Mouse (Mus musculus) kidney, adult 9 months (tissue): ENCODE data around the gene Rnasel.

Source experiments
- DNase-seq: peaks from one replicate; pipeline ENCODE4 v3.0.0; 2022

The Rnasel gene

GRCm38 (mm10) chr1:153749211-153749801 lies at the start of gene Rnasel:
Gene Rnasel (plus strand): TSS chr1:153749426.
- peak; percentile 67 for DNase-seq

GRCm38 (mm10) chr1:153700448-153701063 lies 48.7 kb upstream of the Rnasel start:
- DNase-seq: no peak

GRCm38 (mm10) chr1:153701461-153701860 lies 47.8 kb upstream of the Rnasel start:
- DNase-seq: no peak

DNA sequence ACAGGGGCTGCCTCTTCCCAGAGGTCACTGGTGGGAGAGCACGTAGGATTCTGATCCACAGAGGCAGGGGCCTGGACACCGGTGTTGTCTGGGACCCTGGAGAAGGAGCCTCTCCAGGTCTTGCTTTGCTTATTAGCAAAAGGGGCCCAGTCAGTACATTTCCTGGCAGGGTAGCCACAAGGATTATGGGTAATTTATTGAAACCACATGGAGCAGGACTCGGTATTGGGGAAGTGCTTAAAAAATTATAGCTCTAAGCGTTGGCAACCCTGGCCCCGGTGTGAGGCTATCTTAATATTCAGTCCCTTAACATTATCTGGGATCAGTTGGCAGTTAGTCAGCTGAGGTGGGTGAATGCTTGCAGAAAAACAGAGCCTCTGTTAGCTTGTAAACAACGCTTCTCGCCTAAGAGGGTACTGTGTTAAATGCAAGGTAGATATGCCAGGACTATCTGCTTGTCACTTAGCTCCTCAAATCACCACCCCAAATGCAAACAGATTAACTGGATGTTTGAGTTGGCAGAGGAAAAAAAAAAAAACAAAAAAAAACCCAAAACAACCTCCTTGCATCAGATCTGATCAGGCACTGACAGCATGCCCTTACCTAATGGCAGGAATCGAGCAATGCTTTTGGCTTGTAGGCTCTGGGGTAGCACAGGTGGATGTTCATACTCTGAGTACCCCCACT lies 46.9 kb upstream of the Rnasel start:
- DNase-seq: no peak

- DNase-seq: no peak
Observed at GRCm38 (mm10) chr1:153702853-153703410, 46.3 kb upstream of the Rnasel start.

DNA sequence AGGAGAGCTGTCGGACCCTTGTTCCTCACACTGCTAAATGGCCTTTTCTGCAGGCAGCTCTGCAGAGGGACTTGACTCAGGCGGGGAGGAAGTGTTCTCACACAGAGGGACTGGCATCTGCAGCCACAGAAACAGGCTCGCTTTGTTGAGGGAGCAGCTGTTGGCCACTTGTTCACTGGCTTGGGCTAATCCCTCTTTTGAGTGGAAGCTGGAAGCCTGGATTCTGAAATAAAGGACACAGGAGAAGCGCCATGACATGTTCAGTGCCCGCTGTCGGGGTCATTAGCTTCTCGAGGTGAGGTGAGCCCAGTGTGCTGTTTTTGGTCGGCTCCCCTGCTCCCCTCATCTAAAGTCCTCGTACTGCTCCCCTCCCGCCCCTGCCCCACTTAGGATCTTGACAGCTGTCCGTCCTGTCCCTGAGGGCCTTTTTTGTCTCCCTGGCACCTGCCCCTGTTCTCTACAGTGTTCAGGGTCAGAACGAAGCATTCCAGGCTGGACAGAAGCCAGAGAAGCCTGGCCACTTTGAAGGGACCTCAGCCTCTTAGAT lies 45.7 kb upstream of the Rnasel start:
- no peak for DNase-seq

DNA sequence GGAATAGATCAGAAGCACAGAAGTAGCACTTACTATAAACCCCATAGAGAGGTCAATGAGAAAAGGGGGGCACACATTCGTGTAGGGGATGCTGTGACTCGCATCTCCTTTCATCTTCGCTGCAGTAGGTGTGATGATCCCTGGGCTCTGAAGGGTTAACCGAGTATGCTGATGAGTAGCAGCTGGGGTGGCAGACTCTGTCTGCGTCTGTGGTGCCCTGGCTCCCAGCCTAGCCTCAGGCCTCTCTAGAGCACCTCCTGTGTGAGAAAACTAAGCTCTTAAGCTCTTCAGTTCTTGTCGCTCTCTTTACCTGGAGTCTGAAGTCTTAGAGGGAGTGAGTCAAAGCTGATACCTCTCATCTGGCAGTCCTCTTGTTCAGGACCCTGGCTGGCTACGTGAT lies 45.1 kb upstream of the Rnasel start:
- no peak for DNase-seq

DNA sequence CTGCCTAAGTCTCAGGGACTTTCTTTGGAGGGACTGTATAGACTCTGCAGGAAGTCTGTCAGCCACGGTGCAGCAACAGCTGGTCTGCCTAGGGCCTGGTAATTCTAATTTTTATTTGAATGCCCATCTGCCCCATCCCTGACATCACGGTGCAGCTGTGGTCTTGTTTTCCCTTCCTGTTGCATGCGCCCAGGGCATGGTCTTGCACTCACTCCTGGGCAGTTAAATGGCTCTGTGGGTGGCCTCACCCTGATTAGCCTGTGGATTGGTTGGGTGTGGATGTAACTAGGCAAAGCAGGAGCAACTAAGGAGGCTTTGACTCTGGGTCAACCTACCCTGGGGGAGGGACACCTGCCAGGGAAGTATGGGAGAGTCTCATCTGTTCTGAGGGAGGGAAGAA lies 44.2 kb upstream of the Rnasel start:
- no peak for DNase-seq

GRCm38 (mm10) chr1:153708626-153709025 lies 40.6 kb upstream of the Rnasel start:
- no peak for DNase-seq

GRCm38 (mm10) chr1:153709451-153709850 lies 39.8 kb upstream of the Rnasel start:
- no peak for DNase-seq

DNA sequence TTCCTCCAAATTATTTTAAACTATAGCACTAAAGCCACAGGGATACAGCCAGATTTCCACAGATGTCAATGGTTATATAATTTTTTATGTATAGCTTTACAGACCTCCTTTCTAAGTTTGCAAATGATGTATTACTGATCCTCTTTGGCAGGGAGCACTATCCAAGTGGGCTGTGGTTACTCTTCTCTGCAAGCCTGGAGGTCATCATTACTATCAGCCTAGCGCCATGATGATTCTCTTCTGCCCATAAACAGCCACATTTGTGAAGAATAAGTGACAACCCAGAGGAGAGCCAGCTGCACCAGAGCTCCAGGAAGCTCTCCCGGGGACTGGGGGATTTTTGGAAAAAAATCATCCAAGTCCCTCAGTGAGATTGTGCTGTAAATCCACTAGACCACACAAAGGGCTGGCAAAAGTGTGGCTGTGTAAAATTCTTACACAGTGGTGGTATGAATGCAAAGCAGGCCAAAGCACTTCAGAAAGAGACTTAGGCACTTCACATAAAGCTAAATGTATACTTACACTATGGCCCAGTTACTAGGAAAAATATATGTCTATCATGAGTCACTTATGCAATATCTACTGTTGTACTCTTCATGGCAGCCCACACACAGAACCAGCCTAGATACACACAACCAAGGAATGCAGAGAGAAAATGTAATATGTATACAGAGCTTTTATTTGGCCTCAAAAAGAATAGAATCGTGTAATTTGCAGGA lies 37.5 kb upstream of the Rnasel start:
- no peak for DNase-seq

DNA sequence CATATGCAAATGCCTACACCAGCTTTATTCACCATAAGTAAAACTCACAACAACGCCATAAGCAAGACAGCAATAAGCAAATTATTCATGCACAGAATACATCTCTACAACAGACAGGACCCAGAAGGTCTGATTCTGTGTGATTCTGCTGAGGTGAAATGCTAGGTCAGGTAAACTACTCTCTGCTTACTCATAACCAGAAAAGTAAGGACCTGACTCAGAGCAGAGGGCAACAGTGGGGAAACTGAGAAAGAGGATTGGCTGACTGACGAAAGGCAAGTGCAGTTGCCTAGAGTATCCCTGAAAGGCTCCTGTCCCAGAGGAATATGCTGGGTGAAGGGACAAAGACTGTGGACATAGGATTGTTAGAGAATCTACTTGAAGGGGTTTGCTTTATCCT lies 36.6 kb upstream of the Rnasel start:
- no peak for DNase-seq

DNA sequence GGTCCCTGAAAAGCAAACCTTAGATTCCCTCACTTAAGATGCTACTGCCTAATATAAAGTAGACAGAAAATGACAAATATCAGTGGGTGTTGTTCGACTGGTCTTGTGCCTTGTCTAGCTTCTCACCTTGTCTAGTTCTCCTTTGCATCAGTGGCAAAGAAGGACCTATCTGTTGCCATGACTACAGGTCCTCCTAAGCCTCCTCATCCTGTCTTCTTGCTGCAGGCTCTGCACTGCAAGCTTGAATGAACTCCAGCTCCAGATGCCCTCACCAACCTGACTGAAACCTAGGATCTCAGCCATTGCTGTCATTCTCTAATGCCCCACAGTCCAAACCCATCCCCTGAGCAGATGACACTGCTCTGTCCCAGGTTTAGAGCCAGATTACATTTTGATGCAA lies 31.2 kb upstream of the Rnasel start:
- DNase-seq: no peak

- no peak for DNase-seq
Observed at GRCm38 (mm10) chr1:153720935-153721334, 28.3 kb upstream of the Rnasel start.

GRCm38 (mm10) chr1:153721565-153722310 lies 27.5 kb upstream of the Rnasel start:
- no peak for DNase-seq

DNA sequence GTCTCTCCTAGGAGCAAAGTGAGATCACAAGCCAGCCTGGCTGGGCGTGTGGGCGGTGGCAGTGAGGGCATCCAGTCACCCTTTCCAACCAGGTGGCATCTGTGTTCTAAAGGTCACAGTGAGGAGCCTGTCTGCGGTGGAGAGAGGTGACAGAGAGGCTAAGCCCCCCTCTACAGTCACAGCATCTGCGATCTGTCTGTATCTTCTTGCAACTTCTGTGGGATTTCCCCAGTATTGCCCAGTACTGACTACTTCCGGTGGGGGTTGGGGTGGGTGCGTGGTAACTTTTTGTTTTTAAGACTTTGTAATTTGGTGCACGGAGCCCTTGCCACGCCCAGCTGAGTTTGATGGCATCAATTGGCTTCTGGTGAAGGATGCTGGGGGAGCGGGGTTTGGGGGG lies 25.8 kb upstream of the Rnasel start:
- DNase-seq: no peak

DNA sequence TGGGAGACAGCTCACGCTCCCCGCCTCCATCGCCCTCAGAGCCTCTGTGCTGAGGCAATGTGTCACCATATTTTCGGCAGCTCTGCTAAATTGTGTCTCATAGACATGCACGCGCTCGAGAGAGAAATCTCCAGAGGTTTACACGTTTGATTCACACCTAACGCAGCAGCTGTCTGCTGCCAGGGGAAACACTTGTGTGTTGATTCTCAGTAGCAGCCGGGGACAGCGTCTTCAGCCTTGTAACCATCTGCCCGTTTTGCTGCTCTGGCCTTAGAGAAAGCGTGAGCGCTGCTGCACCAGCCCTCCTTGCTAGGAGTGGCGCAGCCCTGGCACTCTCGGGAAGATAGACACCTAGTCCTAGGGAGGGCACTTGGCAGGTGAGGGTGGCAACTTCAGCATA lies 22.6 kb upstream of the Rnasel start:
- no peak for DNase-seq

DNA sequence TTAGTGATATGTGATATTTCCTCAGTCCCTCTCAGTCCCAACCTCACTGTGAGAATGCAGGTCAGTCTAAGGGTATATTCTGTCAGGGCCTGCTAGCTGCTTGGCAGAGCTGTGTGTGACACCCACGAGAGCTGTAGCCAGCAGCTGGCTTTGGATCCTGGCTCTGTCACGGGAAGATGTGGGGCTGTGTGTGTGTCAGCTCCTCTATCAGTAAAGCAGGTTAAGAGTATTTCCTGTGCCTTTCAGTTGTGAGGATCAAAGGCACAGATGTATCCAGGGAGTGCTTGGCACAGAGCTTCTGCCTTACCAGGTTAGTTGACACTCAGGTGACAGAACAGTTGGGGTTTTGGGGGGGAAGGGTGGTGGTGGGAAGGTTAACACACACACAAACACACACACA lies 19.4 kb upstream of the Rnasel start:
- DNase-seq: no peak

GRCm38 (mm10) chr1:153730671-153731070 lies 18.6 kb upstream of the Rnasel start:
- peak; percentile 40 for DNase-seq

GRCm38 (mm10) chr1:153733181-153733580 lies 16.0 kb upstream of the Rnasel start:
- no peak for DNase-seq

GRCm38 (mm10) chr1:153734866-153735265 lies 14.4 kb upstream of the Rnasel start:
- DNase-seq: no peak

DNA sequence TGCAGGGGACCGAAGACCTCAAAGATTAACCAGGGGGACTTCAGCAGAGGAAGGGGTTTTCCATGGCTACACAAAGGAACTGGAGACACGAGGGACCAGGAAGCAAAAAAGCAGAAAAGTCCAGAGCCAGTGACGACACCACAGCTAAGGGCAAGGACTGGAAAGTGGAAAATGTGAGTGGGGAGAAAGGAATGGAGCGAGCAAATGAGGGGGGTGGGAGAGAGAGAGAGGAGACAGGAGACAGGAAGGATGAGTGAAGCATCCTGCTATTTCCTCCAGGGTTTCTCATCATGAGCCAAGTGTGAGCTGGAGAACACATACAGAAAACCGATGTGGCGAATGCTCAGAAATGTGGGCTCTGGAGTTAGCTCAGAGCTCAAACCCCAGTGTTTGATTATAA lies 13.1 kb upstream of the Rnasel start:
- no peak for DNase-seq
